Mouse (Mus musculus): ENCODE data around the gene Vmn2r115. TPM values are rescaled to one million over a fixed set of nuclear protein-coding genes. Genes with fewer than 3 reads are reported as not detected.
"Not testable (repeated sequence)": the region's sequence is repeated elsewhere in the genome, so short reads cannot be mapped to it uniquely, and the experiment has no call there.

The Vmn2r115 gene
- polyA plus RNA-seq (2015; fragmentation: Nextera tagmentation; extraction: Ambion mirVana) = not detected in 2 replicates

GRCm38 (mm10) chr17:23343441-23343840 lies at the start of gene Vmn2r115:
TSS of gene Vmn2r115 (plus strand) at chr17:23343741.
- H3K4me2 ChIP-seq; H3K9me3 ChIP-seq; H3K27ac ChIP-seq; H3K9ac ChIP-seq; H3K4me1 ChIP-seq; ATAC-seq (ENCODE audit: borderline replicate concordance, extremely low read depth, low FRiP score, low TSS enrichment); H3K27me3 ChIP-seq; H3K36me3 ChIP-seq; H3K4me3 ChIP-seq: not testable (repeated sequence)
- 43% methylated on average over 2 of the region's 2 CpGs for WGBS

DNA sequence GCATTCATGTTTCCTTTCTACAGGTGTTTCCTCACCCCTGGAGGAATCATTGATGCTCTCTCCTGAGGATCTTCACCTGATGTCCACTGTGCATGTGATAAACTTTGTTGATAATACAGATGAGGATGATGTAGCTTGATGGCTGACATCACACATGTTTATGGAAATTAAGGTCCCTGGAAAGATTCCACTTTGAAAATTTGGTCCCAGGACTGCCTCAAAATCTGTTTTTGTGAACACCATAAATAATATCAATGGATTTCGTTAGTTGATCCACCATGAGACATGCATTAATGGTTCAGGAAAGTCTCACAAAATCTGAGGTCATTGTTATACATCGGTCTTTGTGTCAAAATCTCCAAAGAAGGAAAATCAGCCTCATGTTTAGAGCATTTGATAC lies 31.1 kb upstream of the Vmn2r115 start, which contains the start of gene Vmn2r114:
Vmn2r114 (minus strand) TSS at position 101 of the 400 bp plus-strand sequence.
- H3K4me2 ChIP-seq; H3K9ac ChIP-seq; H3K27ac ChIP-seq; H3K9me3 ChIP-seq; ATAC-seq (ENCODE audit: borderline replicate concordance, extremely low read depth, low FRiP score, low TSS enrichment); H3K4me3 ChIP-seq; H3K4me1 ChIP-seq; H3K36me3 ChIP-seq; H3K27me3 ChIP-seq: not testable (repeated sequence)
- 69% methylated on average over 2 of the region's 2 CpGs for WGBS

GRCm38 (mm10) chr17:23330657-23331056 lies 12.9 kb upstream of the Vmn2r115 start:
- no peaks in the 10 kb centered on the region for H3K4me1 ChIP-seq
- H3K9me3 ChIP-seq = no peaks in the 10 kb centered on the region
- ATAC-seq (ENCODE audit: borderline replicate concordance, extremely low read depth, low FRiP score, low TSS enrichment) = no peak
- no peak overlapping the region for H3K27ac ChIP-seq
- H3K27me3 ChIP-seq = no peaks in the 10 kb centered on the region
- WGBS = 69% methylated on average over 6 of the region's 6 CpGs
- H3K9ac ChIP-seq = no peak overlapping the region
- H3K36me3 ChIP-seq = no peaks in the 10 kb centered on the region
- no peak overlapping the region for H3K4me2 ChIP-seq
- H3K4me3 ChIP-seq = no peak overlapping the region

- no peaks in the 10 kb centered on the region for H3K4me1 ChIP-seq
- H3K9me3 ChIP-seq = no peaks in the 10 kb centered on the region
- H3K27me3 ChIP-seq = no peaks in the 10 kb centered on the region
- 67% methylated on average over 1 of the region's 1 CpGs for WGBS
- no peaks in the 10 kb centered on the region for H3K36me3 ChIP-seq
- H3K9ac ChIP-seq = no peak overlapping the region
- H3K27ac ChIP-seq = no peak overlapping the region
- no peak for ATAC-seq (ENCODE audit: borderline replicate concordance, extremely low read depth, low FRiP score, low TSS enrichment)
- H3K4me3 ChIP-seq = no peak overlapping the region
- H3K4me2 ChIP-seq = no peak overlapping the region
These were observed 8.1 kb downstream of the Vmn2r115 start for GRCm38 (mm10) chr17:23351644-23352043.

DNA sequence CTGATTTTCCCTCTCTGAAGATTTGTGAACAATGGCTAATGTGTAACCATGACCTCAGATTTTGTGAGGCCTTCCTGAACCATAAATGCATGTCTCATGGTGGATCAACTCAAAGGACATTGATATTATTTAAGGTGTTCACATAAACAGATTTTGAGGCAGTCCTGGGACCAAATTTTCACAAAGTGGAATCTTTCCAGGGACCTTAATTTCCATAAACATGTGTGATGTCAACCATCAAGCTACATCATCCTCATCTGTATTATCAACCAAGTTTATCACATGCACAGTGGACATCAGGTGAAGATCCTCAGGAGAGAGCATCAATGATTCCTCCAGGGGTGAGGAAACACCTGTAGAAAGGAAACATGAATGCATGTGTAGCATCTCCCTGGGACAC lies 40.8 kb downstream of the Vmn2r115 start, which contains the start of gene Vmn2r116:
Vmn2r116 (plus strand) TSS at position 301 of the 400 bp plus-strand sequence.
- H3K4me1 ChIP-seq; ATAC-seq (ENCODE audit: borderline replicate concordance, extremely low read depth, low FRiP score, low TSS enrichment); H3K9ac ChIP-seq; H3K36me3 ChIP-seq; H3K27me3 ChIP-seq; H3K9me3 ChIP-seq; H3K27ac ChIP-seq; H3K4me2 ChIP-seq; H3K4me3 ChIP-seq: not testable (repeated sequence)

Other genes with a start within 250 kb of the Vmn2r115 start
- 11.7 TPM in 2 replicates for gene Zfp40, start 150.5 kb upstream of the Vmn2r115 start, polyA plus RNA-seq (2015; fragmentation: Nextera tagmentation; extraction: Ambion mirVana)
- not detected in 2 replicates for gene Vmn2r114, start 31.2 kb upstream of the Vmn2r115 start, polyA plus RNA-seq (2015; fragmentation: Nextera tagmentation; extraction: Ambion mirVana)
- not detected in 2 replicates for gene Vmn2r116, start 40.9 kb downstream of the Vmn2r115 start, polyA plus RNA-seq (2015; fragmentation: Nextera tagmentation; extraction: Ambion mirVana)
- not detected in 2 replicates for gene Vmn2r117, start 136.0 kb downstream of the Vmn2r115 start, polyA plus RNA-seq (2015; fragmentation: Nextera tagmentation; extraction: Ambion mirVana)
- gene Zfp213, start 220.5 kb downstream of the Vmn2r115 start, polyA plus RNA-seq (2015; fragmentation: Nextera tagmentation; extraction: Ambion mirVana) = 20.9 and 21.5 TPM in 2 replicates

Measured in lung, embryonic 15.5 days (tissue).